Mouse (Mus musculus) bone marrow macrophage, adult 2 months (primary cell): Measurements from ENCODE around the gene Dio3.

ENCODE experiments used
- CTCF ChIP-seq: IDR thresholded peaks from 2 replicates; pipeline ENCODE4 v1.5.1; 2012; ENCODE audit warnings: low read depth, mild to moderate bottlenecking, low read length, moderate library complexity
- POLR2A ChIP-seq: IDR thresholded peaks from 2 replicates; pipeline ENCODE4 v1.6.1; 2012; ENCODE audit warnings: mild to moderate bottlenecking, low read depth, low read length, borderline replicate concordance

DNA sequence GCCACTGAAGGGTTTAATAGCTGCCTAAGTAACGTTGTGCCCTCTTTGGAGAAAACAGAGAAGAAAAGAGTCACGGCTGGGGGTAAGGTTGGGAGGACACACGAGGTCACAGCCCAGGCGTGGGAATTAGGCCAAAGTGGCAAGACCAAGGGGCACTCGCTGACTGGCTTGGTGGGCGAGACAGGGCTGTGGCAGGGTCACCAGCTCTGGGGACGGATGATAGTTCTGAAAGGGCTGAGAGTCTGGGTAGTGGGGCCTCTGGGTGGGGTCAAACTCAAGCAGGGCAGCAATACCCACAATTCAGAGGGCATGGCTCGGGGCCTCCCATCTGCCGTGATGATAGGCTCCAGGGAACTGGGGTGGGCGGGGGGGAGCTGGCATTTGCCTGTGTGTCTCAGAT lies 23.1 kb upstream of the Dio3 start:
- TF ChIP-seq POLR2A, result no peak
- TF ChIP-seq CTCF, result no peak
